In genomic region chr4:110420306-110420705, GRCm38 (mm10) we compare ENCODE assay signal across 23 mouse cellular contexts. TPM values are rescaled to one million over a fixed set of nuclear protein-coding genes. Genes with fewer than 3 reads are reported as not detected.
"Had no signal": no experiment of that assay in that cellular context is flagged by ENCODE, and none has a peak within 500 bp of the region (broad histone marks: within the 10 kb centered on the region; RNA-seq: fewer than 3 reads in every experiment).

No protein-coding gene starts in this region.

- H3K27me3 ChIP-seq: kidney, embryonic 15.5 days; limb, embryonic 12.5 days; limb, embryonic 15.5 days; midbrain, embryonic 12.5 days; midbrain, embryonic 15.5 days; neural tube, embryonic 12.5 days; neural tube, embryonic 15.5 days; stomach, embryonic 15.5 days had no signal

- H3K4me1 ChIP-seq: kidney, embryonic 15.5 days; limb, embryonic 12.5 days; limb, embryonic 15.5 days; midbrain, embryonic 12.5 days; midbrain, embryonic 15.5 days; neural tube, embryonic 12.5 days; neural tube, embryonic 15.5 days; stomach, embryonic 15.5 days had no signal

- DNase-seq: kidney, postnatal 10 days; kidney, postnatal 36 days; layer of hippocampus, postnatal 36 days; left cerebral cortex, postnatal 4 days; liver, postnatal 0 days; lung, embryonic 14.5 days; retina, postnatal 1 day; right cerebral cortex, postnatal 25 days; spleen, adult 18-20 months; thymus, postnatal 25 days had no signal

- H3K9ac ChIP-seq: kidney, embryonic 15.5 days; limb, embryonic 12.5 days; limb, embryonic 15.5 days; liver, embryonic 14.5 days; liver, postnatal 0 days; lung, embryonic 14.5 days; midbrain, embryonic 12.5 days; midbrain, embryonic 15.5 days; neural tube, embryonic 12.5 days; neural tube, embryonic 15.5 days; stomach, embryonic 15.5 days had no signal

- ATAC-seq: liver, postnatal 0 days; lung, postnatal 0 days; midbrain, embryonic 15.5 days had no signal

- H3K36me3 ChIP-seq: kidney, embryonic 15.5 days; limb, embryonic 12.5 days; limb, embryonic 15.5 days; midbrain, embryonic 12.5 days; midbrain, embryonic 15.5 days; neural tube, embryonic 12.5 days; neural tube, embryonic 15.5 days; stomach, embryonic 15.5 days had no signal

- H3K4me3 ChIP-seq: kidney, embryonic 15.5 days; limb, embryonic 12.5 days; limb, embryonic 15.5 days; midbrain, embryonic 12.5 days; midbrain, embryonic 15.5 days; neural tube, embryonic 12.5 days; neural tube, embryonic 15.5 days; stomach, embryonic 15.5 days had no signal

- H3K4me2 ChIP-seq: kidney, embryonic 15.5 days; limb, embryonic 12.5 days; limb, embryonic 15.5 days; liver, embryonic 11.5 days; lung, embryonic 14.5 days; midbrain, embryonic 12.5 days; midbrain, embryonic 15.5 days; neural tube, embryonic 12.5 days; neural tube, embryonic 15.5 days; stomach, embryonic 15.5 days had no signal

- H3K27ac ChIP-seq: kidney, embryonic 15.5 days; limb, embryonic 12.5 days; limb, embryonic 15.5 days; liver, embryonic 14.5 days; macrophage; midbrain, embryonic 12.5 days; midbrain, embryonic 15.5 days; neural tube, embryonic 12.5 days; neural tube, embryonic 15.5 days; stomach, embryonic 15.5 days had no signal

- H3K9me3 ChIP-seq: kidney, embryonic 15.5 days; limb, embryonic 12.5 days; limb, embryonic 15.5 days; midbrain, embryonic 12.5 days; midbrain, embryonic 15.5 days; neural tube, embryonic 12.5 days; neural tube, embryonic 15.5 days; stomach, embryonic 15.5 days had no signal

RNA-seq across cellular contexts. Expression of gene Agbl4, which starts 22.8 kb away (rescaled TPM):
- total RNA-seq: megakaryocyte, adult 5-6 weeks had no signal
- polyA plus RNA-seq: liver, embryonic 11.5 days; liver, embryonic 14.5 days; liver, postnatal 0 days; macrophage had no signal
